Mouse (Mus musculus) left cerebral cortex, adult 2 months (tissue): ENCODE measurements around the gene Cela2a. TPM values are rescaled to one million over a fixed set of nuclear protein-coding genes. Genes with fewer than 3 reads are reported as not detected.

Experiments
- DNase-seq, 2 experiments: peaks; one replicate each; pipeline ENCODE4 v3.0.0; 2021 to 2022; ENCODE audit warnings: low spot score in 2 of 2, mixed read lengths in 1 of 2; ENCODE audit errors: extremely low spot score in 1 of 2
- H3K27ac ChIP-seq: fragments of 200-600 bp; 2 replicates; pipeline ENCODE4 v1.8.1; 2022
- H3K4me3 ChIP-seq: fragments of 200-600 bp; 2 replicates; pipeline ENCODE4 v1.8.1; 2022
- CTCF ChIP-seq: fragments of 200-600 bp; IDR thresholded peaks from 2 replicates; pipeline ENCODE4 v1.8.1; 2022; ENCODE audit warnings: antibody characterized with exemption, mild to moderate bottlenecking, moderate library complexity
- intact Hi-C: fragments of 180-260 bp; cut with DNase I; formaldehyde crosslinking; loops from one replicate; pipeline ENCODE4 v1.15.1; 2025
- total RNA-seq, 2 experiments: library from RNA; stranded (reverse); gene quantifications; 2 replicates each; pipeline ENCODE4 v1.2.3; 2021

Gene Cela2a
- total RNA-seq, 2 experiments from 2014 or later, result not detected

- DNase-seq, result peak in 1 of 2 experiments; percentile 70
- intact Hi-C loops, result loop anchor here (2.0 kb wide), 3 partner anchors 43 to 469 kb away; partner anchors contain the start of gene Tmem82
- no peak overlapping the region for H3K27ac ChIP-seq
- no peak overlapping the region for H3K4me3 ChIP-seq
- peak; percentile 74 for TF ChIP-seq CTCF
These were observed 27.5 kb upstream of the Cela2a start for GRCm38 (mm10) chr4:141853437-141853836.

GRCm38 (mm10) chr4:141845999-141846398 lies 20.0 kb upstream of the Cela2a start, which contains the start of gene Ctrc:
Gene Ctrc (minus strand): TSS chr4:141846359.
- no peak within 1 kb of the TSS for H3K27ac ChIP-seq
- DNase-seq, result no peak
- TF ChIP-seq CTCF, result no peak
- no peak within 1 kb of the TSS for H3K4me3 ChIP-seq
- intact Hi-C loops, result no loop called here

GRCm38 (mm10) chr4:141834536-141835095 lies 8.7 kb upstream of the Cela2a start:
- Histone ChIP-seq H3K27ac (no peak overlapping the region), H3K4me3 (no peak overlapping the region)
- TF ChIP-seq CTCF, result no peak
- intact Hi-C loops, result no loop called here
- DNase-seq, result no peak

GRCm38 (mm10) chr4:141833911-141834310 lies 8.0 kb upstream of the Cela2a start:
- intact Hi-C loops, result no loop called here
- Histone ChIP-seq H3K4me3 (no peak overlapping the region), H3K27ac (no peak overlapping the region)
- peak in 1 of 2 experiments; percentile 19 for DNase-seq
- TF ChIP-seq CTCF, result no peak

- intact Hi-C loops, result no loop called here
- no peak for TF ChIP-seq CTCF
- Histone ChIP-seq H3K4me3 (no peak overlapping the region), H3K27ac (no peak overlapping the region)
- DNase-seq, result no peak
These were observed 5.4 kb upstream of the Cela2a start for GRCm38 (mm10) chr4:141831361-141831760.

GRCm38 (mm10) chr4:141830381-141830780 lies 4.4 kb upstream of the Cela2a start:
- Histone ChIP-seq H3K27ac (no peak overlapping the region), H3K4me3 (no peak overlapping the region)
- intact Hi-C loops, result no loop called here
- TF ChIP-seq CTCF, result no peak
- no peak for DNase-seq

- DNase-seq, result no peak
- no peak for TF ChIP-seq CTCF
- Histone ChIP-seq H3K27ac (no peak overlapping the region), H3K4me3 (no peak overlapping the region)
- intact Hi-C loops, result no loop called here
These were observed 2.2 kb upstream of the Cela2a start for GRCm38 (mm10) chr4:141828177-141828576.

GRCm38 (mm10) chr4:141827401-141827800 lies 1.4 kb upstream of the Cela2a start:
- TF ChIP-seq CTCF, result no peak

GRCm38 (mm10) chr4:141822979-141823378 lies 3.0 kb downstream of the Cela2a start:
- DNase-seq, result no peak
- intact Hi-C loops, result no loop called here
- no peak overlapping the region for H3K27ac ChIP-seq
- no peak overlapping the region for H3K4me3 ChIP-seq
- TF ChIP-seq CTCF, result no peak

More at GRCm38 (mm10) chr4:141827401-141827800, 1.4 kb upstream of the Cela2a start:
- no peak for DNase-seq
- intact Hi-C loops, result no loop called here
- no peak overlapping the region for H3K4me3 ChIP-seq
- no peak overlapping the region for H3K27ac ChIP-seq

- Histone ChIP-seq H3K4me3 (no peak overlapping the region), H3K27ac (no peak overlapping the region)
- intact Hi-C loops, result no loop called here
- no peak for DNase-seq
- TF ChIP-seq CTCF, result peak; percentile 28
These were observed 3.9 kb downstream of the Cela2a start for GRCm38 (mm10) chr4:141822089-141822488.

GRCm38 (mm10) chr4:141821178-141821577 lies 4.8 kb downstream of the Cela2a start:
- TF ChIP-seq CTCF, result no peak

GRCm38 (mm10) chr4:141819316-141819715 lies 6.6 kb downstream of the Cela2a start:
- intact Hi-C loops, result no loop called here
- H3K27ac ChIP-seq, result no peak overlapping the region
- DNase-seq, result no peak
- H3K4me3 ChIP-seq, result no peak overlapping the region
- TF ChIP-seq CTCF, result no peak

More at GRCm38 (mm10) chr4:141821178-141821577, 4.8 kb downstream of the Cela2a start:
- Histone ChIP-seq H3K27ac (no peak overlapping the region), H3K4me3 (no peak overlapping the region)
- intact Hi-C loops, result no loop called here
- DNase-seq, result no peak

- Histone ChIP-seq H3K27ac (no peak overlapping the region), H3K4me3 (no peak overlapping the region)
- intact Hi-C loops, result no loop called here
- TF ChIP-seq CTCF, result no peak
- DNase-seq, result no peak
These were observed 7.1 kb downstream of the Cela2a start for GRCm38 (mm10) chr4:141818861-141819260.
